Mouse (Mus musculus): ENCODE results near the gene Hsdl2. TPM values are rescaled to one million over a fixed set of nuclear protein-coding genes. Genes with fewer than 3 reads are reported as not detected.
A peak's percentile ranks its signal among the peaks of the same experiment; 100 is the strongest.
"Not testable (repeated sequence)": the region's sequence is repeated elsewhere in the genome, so short reads cannot be mapped to it uniquely, and the experiment has no call there.

Gene Hsdl2
- polyA plus RNA-seq, 1 experiment from 2014 or later, result 50.5 TPM

DNA sequence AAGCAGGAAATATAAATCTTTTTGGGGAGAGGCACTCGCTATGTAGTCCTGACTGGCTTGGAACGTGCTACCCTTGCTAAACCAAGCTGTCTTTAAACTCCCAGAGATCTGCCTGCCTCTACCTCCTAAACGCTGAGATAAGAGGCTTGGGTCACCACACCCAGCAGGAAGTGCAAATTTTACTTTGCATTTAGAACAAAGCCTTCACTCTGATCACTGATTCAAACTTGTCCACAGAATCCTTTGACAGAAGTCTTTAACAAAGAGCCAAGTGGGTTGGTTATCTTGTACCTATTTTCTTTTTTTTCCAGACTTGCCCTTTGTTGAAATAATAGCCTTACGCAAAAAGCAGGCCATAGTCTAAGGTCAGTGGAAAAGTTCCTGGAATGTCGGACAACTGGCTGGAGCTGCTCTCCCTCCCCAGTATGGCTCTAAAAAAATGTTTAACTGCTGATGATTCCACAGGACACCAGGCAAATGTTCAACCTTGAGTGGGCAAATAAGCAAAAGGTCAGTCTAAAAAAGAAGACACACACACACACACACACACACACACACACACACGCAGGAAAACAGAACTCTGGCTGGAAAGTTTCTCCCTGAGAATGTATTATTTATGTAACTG, 23.2 kb upstream of the Hsdl2 start:
- Histone ChIP-seq H3K9me3 (ENCODE audit: control insufficient read depth, low read length) (no peaks in the 10 kb centered on the region), H3K36me3 (ENCODE audit: control insufficient read depth, insufficient read depth, low read length) (no peaks in the 10 kb centered on the region), H3K9ac (ENCODE audit: low read depth, low read length) (no peak overlapping the region), H3K27me3 (replicated peaks; ENCODE audit: control insufficient read depth, insufficient read depth, low read length) (no peaks in the 10 kb centered on the region), H3K4me1 (ENCODE audit: control insufficient read depth, insufficient read depth, low read depth, low read length) (no peaks in the 10 kb centered on the region), H3K27ac (ENCODE audit: low read depth, low read length) (no peak overlapping the region), H3K4me2 (ENCODE audit: low read length) (no peak overlapping the region), H3K4me3 (ENCODE audit: low read length) (no peak overlapping the region)
- 71% methylated on average over 6 of the region's 6 CpGs for WGBS
- no peak for ATAC-seq

DNA sequence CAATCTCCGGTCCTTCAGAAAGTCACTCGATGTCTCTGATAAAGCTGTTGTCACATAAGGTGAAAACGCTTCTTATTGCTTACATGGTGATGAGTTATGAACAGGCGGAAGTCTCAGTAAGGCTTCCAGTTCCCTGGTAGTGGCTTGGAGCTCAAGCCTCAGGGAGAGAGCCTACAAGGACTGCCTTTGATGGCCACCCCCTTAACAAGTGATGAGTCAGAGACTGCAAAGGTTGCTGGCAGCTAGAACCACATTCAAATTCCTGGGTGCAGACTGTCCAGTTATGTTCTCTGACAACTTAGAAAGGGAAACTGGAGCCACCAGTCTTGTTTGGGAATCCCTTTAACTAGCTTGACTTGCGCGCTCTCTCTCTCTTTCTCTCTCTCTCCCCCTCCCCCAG, 21.2 kb upstream of the Hsdl2 start:
- WGBS, result 96% methylated on average over 6 of the region's 6 CpGs
- no peak for ATAC-seq
- Histone ChIP-seq H3K27me3 (replicated peaks; ENCODE audit: control insufficient read depth, insufficient read depth, low read length) (no peaks in the 10 kb centered on the region), H3K9me3 (ENCODE audit: control insufficient read depth, low read length) (no peaks in the 10 kb centered on the region), H3K4me3 (ENCODE audit: low read length) (no peak overlapping the region), H3K4me2 (ENCODE audit: low read length) (no peak overlapping the region), H3K9ac (ENCODE audit: low read depth, low read length) (no peak overlapping the region), H3K36me3 (ENCODE audit: control insufficient read depth, insufficient read depth, low read length) (no peaks in the 10 kb centered on the region), H3K4me1 (ENCODE audit: control insufficient read depth, insufficient read depth, low read depth, low read length) (no peaks in the 10 kb centered on the region), H3K27ac (ENCODE audit: low read depth, low read length) (no peak overlapping the region)

DNA sequence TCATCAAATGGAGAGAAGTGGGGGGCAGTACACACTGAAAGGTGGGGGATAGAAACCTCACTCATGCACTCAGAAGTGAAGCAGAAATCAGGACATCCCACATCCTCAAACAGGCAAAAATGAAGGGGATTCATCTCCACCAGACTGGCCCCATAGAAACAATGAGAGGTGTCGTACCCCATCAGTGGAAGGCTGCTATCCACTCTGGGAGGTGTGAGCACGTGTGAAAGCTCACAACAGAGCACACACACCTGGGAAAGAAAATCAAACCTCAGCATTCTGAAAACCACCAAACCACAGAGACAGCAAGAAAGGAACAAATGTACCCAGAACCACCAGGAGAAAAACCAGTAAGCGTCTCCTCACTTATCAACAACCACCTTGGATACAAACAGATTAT, 17.2 kb upstream of the Hsdl2 start:
- ATAC-seq, result no peak
- H3K9me3 ChIP-seq (ENCODE audit: control insufficient read depth, low read length), result peaks cover 4% of the 10 kb centered on the region; the same call in 1 of the 2 replicates
- H3K36me3 ChIP-seq (ENCODE audit: control insufficient read depth, insufficient read depth, low read length), result no peaks in the 10 kb centered on the region
- H3K27me3 ChIP-seq (replicated peaks; ENCODE audit: control insufficient read depth, insufficient read depth, low read length), result no peaks in the 10 kb centered on the region
- no peak overlapping the region for H3K4me3 ChIP-seq (ENCODE audit: low read length)
- no peak overlapping the region for H3K9ac ChIP-seq (ENCODE audit: low read depth, low read length)
- H3K4me1 ChIP-seq (ENCODE audit: control insufficient read depth, insufficient read depth, low read depth, low read length), result no peaks in the 10 kb centered on the region
- 84% methylated on average over 3 of the region's 3 CpGs for WGBS
- H3K27ac ChIP-seq (ENCODE audit: low read depth, low read length), result no peak overlapping the region
- no peak overlapping the region for H3K4me2 ChIP-seq (ENCODE audit: low read length)

DNA sequence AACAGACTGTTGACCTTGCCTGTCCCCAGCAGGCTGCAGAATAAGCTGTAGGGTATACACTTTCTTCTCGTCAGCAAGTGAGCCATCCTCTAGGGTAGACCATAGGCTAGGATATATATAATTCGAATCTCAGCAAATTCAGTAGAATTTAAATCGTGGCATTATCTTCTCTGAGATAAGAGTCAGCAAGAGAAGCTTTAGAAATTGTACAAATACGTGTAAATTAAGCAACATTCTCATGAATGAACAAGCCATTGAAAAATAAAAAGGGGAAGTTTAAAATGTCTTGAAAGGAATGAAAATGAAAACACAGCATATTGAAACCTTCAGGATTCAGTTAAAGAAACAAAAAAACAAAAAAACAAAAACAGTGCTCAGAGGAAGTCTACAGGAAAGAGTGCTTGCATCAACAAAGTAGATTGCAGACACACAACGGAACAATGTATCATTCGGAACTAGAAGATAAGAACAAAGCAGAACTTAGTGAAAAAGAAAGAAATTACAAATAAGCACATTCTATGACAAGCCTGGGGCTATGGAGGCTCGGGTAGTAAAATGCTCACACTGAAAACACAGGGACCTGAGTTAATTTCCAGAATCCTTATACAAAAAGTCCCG, 15.7 kb upstream of the Hsdl2 start:
- H3K27ac ChIP-seq (ENCODE audit: low read depth, low read length), result no peak overlapping the region
- no peak overlapping the region for H3K4me2 ChIP-seq (ENCODE audit: low read length)
- no peak overlapping the region for H3K4me3 ChIP-seq (ENCODE audit: low read length)
- H3K9ac ChIP-seq (ENCODE audit: low read depth, low read length), result no peak overlapping the region
- H3K27me3 ChIP-seq (replicated peaks; ENCODE audit: control insufficient read depth, insufficient read depth, low read length), result no peaks in the 10 kb centered on the region
- H3K36me3 ChIP-seq (ENCODE audit: control insufficient read depth, insufficient read depth, low read length), result no peaks in the 10 kb centered on the region
- no peaks in the 10 kb centered on the region for H3K4me1 ChIP-seq (ENCODE audit: control insufficient read depth, insufficient read depth, low read depth, low read length)
- peaks cover 4% of the 10 kb centered on the region; the same call in 1 of the 2 replicates for H3K9me3 ChIP-seq (ENCODE audit: control insufficient read depth, low read length)
- 80% methylated on average over 8 of the region's 8 CpGs for WGBS
- no peak for ATAC-seq

DNA sequence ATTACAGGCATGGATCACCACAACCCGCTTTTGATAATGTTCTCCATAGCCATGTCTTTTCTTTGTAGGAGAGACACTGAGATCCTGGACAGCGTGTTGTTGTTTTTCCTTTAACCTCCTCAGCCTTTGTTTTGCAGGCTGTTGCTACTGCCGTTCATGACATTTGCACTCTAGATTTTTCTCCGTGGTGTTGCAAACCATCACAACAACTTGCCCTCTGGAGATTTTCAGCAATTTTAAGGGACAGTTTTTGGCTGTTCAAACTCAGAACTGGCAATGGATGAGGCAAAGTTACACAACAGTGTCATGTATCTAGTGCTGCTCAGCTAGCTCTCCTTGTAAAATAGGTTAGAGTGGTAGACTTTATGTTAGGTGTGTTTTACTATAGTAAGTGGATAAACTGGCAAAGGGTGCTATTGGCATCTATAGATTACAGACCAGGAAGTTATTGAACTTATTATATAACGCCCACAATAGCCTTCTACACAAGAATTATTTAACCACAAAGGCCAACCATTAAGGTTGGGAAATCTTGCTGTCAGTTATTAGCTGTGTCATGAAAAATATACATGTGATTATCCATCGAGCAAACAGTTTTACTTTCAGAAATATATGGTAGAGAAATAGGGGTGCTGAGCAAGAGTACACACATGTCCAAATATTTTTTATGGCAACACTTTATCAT, 13.6 kb upstream of the Hsdl2 start:
- Histone ChIP-seq H3K9me3 (ENCODE audit: control insufficient read depth, low read length) (peaks cover 4% of the 10 kb centered on the region; the same call in 1 of the 2 replicates), H3K4me2 (ENCODE audit: low read length) (no peak overlapping the region), H3K27me3 (replicated peaks; ENCODE audit: control insufficient read depth, insufficient read depth, low read length) (no peaks in the 10 kb centered on the region), H3K9ac (ENCODE audit: low read depth, low read length) (no peak overlapping the region), H3K27ac (ENCODE audit: low read depth, low read length) (no peak overlapping the region), H3K4me3 (ENCODE audit: low read length) (no peak overlapping the region), H3K36me3 (ENCODE audit: control insufficient read depth, insufficient read depth, low read length) (no peaks in the 10 kb centered on the region), H3K4me1 (ENCODE audit: control insufficient read depth, insufficient read depth, low read depth, low read length) (no peaks in the 10 kb centered on the region)
- WGBS, result 85% methylated on average over 6 of the region's 6 CpGs
- no peak for ATAC-seq

DNA sequence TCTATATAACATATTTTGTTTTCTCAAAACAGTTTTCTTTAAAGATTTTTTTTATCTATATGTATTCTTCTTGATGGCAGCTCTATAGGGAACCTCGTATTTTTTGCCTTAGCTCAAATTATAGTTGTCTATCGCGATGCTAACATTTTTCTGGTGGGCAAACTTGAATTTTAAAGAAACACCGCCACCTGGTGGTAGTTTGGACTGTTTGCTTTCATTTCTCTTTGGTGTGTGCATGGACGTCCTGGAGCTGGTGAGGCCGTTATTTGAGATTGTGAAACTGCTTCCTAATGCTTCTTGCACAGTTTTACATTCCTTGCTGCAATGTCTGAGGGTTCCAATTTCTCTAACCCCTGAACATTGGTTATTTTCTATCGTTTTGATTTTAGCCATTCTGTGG, 11.8 kb upstream of the Hsdl2 start:
- ATAC-seq, result peak; percentile 72
- 2% methylated on average over 7 of the region's 7 CpGs for WGBS
- peaks cover 4% of the 10 kb centered on the region; the same call in 1 of the 2 replicates for H3K9me3 ChIP-seq (ENCODE audit: control insufficient read depth, low read length)
- H3K4me1 ChIP-seq (ENCODE audit: control insufficient read depth, insufficient read depth, low read depth, low read length), result no peaks in the 10 kb centered on the region
- no peak overlapping the region for H3K4me3 ChIP-seq (ENCODE audit: low read length)
- H3K27me3 ChIP-seq (replicated peaks; ENCODE audit: control insufficient read depth, insufficient read depth, low read length), result no peaks in the 10 kb centered on the region
- peak overlapping the region; percentile 19; the same call in 1 of the 2 replicates for H3K4me2 ChIP-seq (ENCODE audit: low read length)
- no peak overlapping the region for H3K27ac ChIP-seq (ENCODE audit: low read depth, low read length)
- H3K36me3 ChIP-seq (ENCODE audit: control insufficient read depth, insufficient read depth, low read length), result no peaks in the 10 kb centered on the region
- H3K9ac ChIP-seq (ENCODE audit: low read depth, low read length), result no peak overlapping the region

DNA sequence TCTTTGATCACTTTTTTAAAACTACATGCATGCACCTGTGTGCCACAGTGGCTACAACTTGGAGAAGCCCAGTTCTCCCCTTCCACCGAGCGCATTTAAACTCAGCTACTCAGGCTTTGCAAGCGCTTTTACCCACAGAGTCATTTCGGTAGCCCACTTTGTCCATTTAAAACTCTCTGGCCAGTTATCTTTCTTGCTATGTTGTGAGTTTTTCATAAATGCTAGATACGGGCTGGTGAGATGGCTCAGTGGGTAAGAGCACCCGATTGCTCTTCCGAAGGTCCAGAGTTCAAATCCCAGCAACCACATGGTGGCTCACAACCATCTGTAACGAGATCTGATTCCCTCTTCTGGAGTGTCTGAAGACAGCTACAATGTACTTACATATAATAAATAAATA, 10.8 kb upstream of the Hsdl2 start:
- not testable (repeated sequence) for H3K27ac ChIP-seq (ENCODE audit: low read depth, low read length); H3K9ac ChIP-seq (ENCODE audit: low read depth, low read length); H3K4me1 ChIP-seq (ENCODE audit: control insufficient read depth, insufficient read depth, low read depth, low read length); H3K9me3 ChIP-seq (ENCODE audit: control insufficient read depth, low read length); H3K4me2 ChIP-seq (ENCODE audit: low read length); ATAC-seq; H3K4me3 ChIP-seq (ENCODE audit: low read length); H3K36me3 ChIP-seq (ENCODE audit: control insufficient read depth, insufficient read depth, low read length); H3K27me3 ChIP-seq (replicated peaks; ENCODE audit: control insufficient read depth, insufficient read depth, low read length)
- WGBS, result 94% methylated on average over 8 of the region's 8 CpGs

DNA sequence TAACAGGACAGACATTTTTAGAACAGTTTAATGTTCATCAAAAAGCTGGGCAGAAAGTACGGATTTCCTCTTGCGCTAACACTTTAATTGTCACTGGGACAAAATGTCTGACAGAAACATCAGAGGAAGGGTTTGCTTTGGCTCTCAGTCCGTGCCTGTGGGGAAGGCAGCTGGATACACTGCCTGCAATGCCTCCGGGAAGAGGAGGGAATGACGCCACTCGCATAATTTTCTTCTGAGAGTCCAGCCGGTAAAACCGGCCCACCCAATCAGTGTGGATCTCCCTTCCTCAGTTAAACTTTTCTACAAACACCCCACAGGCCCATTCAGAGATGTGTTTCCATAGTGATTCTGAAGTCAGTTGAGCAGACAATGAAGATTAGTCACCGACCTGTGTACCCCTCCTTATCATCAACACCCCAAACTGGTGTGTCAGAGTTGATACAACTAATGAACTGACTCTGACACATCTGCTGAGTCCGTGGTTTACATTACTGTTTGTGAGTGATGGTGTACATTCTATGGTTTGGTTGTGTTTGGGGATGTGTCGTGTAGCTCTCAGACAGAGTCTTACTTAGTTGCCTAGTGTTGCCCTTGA, 8.7 kb upstream of the Hsdl2 start:
- Histone ChIP-seq H3K9me3 (ENCODE audit: control insufficient read depth, low read length) (no peaks in the 10 kb centered on the region), H3K4me3 (ENCODE audit: low read length) (no peak overlapping the region), H3K27ac (ENCODE audit: low read depth, low read length) (no peak overlapping the region), H3K4me1 (ENCODE audit: control insufficient read depth, insufficient read depth, low read depth, low read length) (no peaks in the 10 kb centered on the region), H3K27me3 (replicated peaks; ENCODE audit: control insufficient read depth, insufficient read depth, low read length) (no peaks in the 10 kb centered on the region), H3K9ac (ENCODE audit: low read depth, low read length) (no peak overlapping the region), H3K36me3 (ENCODE audit: control insufficient read depth, insufficient read depth, low read length) (no peaks in the 10 kb centered on the region), H3K4me2 (ENCODE audit: low read length) (no peak overlapping the region)
- ATAC-seq, result no peak
- 84% methylated on average over 11 of the region's 11 CpGs for WGBS
